15 mouse cellular contexts compared by ENCODE assay signal in genomic region chr9:23665960-23666359, GRCm38 (mm10).
"Had no signal": no experiment of that assay in that cellular context is flagged by ENCODE, and none has a peak within 500 bp of the region (broad histone marks: within the 10 kb centered on the region; RNA-seq: fewer than 3 reads in every experiment).

No protein-coding gene starts in this region.

- H3K4me3 ChIP-seq: kidney, embryonic 15.5 days; left cerebral cortex, adult 2 months; limb, embryonic 10.5 days; liver, embryonic 15.5 days; neural tube, embryonic 13.5 days had no signal

- H3K27me3 ChIP-seq: kidney, embryonic 15.5 days; liver, embryonic 15.5 days; neural tube, embryonic 13.5 days had no signal

- H3K4me2 ChIP-seq: kidney, embryonic 15.5 days; liver, embryonic 11.5 days; liver, embryonic 15.5 days; neural tube, embryonic 13.5 days had no signal

- H3K27ac ChIP-seq: kidney, embryonic 15.5 days; left cerebral cortex, adult 2 months; limb, embryonic 10.5 days; liver, embryonic 15.5 days; neural tube, embryonic 13.5 days had no signal

- DNase-seq: kidney, adult 2 months; kidney, postnatal 14 days; lung, adult 2 months; lung, postnatal 36 days; midbrain, embryonic 14.5 days; spleen, adult 18-20 months; thymus, adult 18-20 months; thymus, postnatal 14 days had no signal

- H3K9ac ChIP-seq: kidney, embryonic 15.5 days; liver, embryonic 15.5 days; neural tube, embryonic 13.5 days had no signal

- H3K9me3 ChIP-seq: kidney, embryonic 15.5 days; limb, embryonic 10.5 days; liver, embryonic 15.5 days; neural tube, embryonic 13.5 days had no signal

- H3K36me3 ChIP-seq: kidney, embryonic 15.5 days; limb, embryonic 10.5 days; liver, embryonic 15.5 days; neural tube, embryonic 13.5 days had no signal

- ATAC-seq: lung, postnatal 0 days had no signal
